Mouse (Mus musculus) R1 (cell line): ENCODE data around the gene Ccl3.

Source experiments
- DNase-seq: peaks from one replicate; pipeline ENCODE4 v3.0.0-alpha.2; 2018; ENCODE audit warnings: low read depth, low spot score

Gene Ccl3

DNA sequence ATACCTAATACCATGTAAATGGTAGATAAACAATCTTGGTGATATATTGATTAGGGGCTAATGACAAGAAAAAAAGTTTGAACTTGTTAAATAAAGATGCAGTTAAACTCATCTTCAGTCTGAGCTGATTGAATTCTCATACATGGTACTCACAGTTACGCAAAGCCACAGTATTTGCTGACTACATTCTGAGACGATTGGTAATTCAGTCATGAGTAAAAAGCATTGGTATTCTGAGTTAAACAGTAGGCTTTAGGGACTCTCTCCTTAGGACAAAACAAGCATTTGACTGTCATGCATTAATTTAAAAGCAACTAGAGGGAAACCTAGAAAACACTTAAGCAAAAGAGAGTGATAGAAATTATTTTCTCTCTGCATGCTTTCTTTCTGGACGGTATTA is 25.6 kb downstream of the Ccl3 start:
- no peak for DNase-seq

DNA sequence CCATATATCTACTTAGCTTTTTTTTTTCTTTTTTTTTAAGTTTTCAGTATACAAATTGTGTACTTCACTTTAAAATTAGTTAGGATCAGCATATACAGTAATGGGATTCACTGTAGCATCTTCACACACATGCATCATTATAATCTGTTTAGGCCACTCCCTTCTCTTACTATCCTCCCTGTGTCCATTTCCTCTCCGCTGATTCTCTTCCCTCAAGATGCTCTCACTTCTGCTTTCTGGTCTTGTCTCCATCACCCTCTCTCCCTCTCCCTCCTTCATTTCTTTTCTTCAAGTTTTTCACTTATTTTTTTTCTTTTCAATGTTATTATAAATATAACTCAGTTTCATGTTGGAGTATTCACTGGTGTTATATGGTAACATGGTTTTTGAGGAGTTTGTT is 30.1 kb downstream of the Ccl3 start:
- no peak for DNase-seq

DNA sequence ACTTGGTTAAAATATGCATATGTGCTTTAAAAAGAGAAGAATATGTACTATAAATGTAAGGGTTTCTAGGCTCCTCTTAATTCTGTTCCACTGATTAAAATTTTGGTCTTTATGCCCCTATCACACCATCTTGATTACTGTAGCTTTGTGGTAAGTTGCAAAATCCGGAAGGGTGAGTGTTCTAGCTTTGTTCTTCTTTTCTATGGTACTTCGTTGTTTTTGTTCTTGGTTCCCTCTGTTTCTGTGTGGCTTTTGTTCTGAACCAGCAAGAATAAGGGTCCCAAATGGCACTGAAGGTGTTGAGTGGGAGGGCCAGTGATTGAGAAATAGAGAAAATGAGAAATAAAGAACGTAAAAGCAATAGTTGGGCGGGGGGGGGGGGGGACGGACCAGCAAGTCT is 30.9 kb downstream of the Ccl3 start:
- DNase-seq: no peak

DNA sequence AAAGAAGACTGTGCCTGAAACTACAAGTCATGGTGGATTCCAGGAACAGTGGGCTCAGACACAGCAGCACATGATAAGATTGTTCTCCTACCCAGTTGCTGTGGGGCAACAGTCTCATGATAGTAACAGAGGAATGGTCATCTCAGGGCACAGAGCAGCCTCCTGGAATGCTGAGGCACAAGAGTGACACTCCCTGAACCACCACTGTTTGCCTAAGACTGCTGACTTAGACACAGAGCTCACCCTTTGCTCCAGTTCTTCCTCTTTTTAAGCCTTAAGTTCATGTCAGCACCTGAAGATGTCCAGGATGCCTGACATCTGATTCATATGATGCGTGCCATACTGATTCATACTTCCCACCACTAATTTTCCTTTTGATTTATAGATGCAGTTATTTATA is 32.6 kb downstream of the Ccl3 start:
- DNase-seq: no peak

DNA sequence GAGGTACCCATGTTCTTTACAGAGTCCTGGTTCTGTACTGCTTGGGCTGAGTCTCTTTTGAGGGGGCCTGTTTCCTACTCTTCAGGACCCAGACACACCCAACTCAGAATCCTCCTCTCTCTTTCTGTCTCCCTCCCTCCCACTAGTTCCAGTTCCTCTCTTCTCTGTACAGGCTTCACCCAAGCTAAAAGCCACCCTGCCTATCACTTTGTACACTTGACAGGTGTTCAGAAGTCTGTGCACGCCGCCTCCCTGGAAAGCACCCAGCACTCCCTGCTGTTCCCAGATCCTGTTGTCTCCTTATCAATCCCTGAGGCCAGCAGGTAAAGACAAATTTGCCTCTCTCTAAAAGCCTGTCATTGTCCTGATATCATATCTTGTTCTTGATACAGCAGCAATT is 38.3 kb downstream of the Ccl3 start:
- no peak for DNase-seq

DNA sequence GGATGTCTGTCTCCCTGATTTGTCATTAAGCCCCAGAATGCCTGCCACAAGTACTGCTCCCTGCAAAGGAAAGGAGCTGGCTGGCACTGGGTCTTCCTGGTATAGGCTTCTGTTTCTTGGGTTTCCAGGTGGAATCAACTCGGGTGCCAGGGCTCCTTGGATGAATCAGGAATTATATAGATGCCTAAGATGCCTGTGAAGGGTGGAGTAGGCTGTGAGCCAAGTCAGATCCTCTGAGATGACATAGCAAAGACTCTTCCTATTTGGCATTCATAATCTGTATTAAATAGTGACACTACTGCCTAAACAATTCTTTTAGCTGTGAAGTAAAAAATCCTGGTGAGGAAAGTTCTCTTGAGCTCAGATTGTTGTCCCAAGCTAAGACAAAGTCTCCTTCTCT is 42.8 kb downstream of the Ccl3 start:
- no peak for DNase-seq

DNA sequence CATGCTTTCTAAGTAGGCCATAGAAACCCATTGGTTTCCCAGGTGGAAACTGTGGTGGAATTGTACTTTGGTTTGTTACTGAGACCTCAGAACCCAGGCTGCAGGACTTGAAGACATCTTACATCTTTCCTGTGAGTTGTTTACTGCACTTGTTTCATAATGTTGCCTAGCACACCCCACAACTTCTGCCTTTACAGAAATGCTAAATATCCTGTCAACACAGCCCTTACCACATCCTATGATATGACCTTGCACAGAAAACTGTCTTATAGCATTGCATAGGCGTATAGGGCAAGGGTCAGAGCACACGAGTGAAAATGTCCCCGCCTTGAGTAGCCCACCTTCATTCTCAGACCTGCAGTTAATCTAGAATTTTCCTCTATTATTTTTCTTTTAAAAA is 43.6 kb downstream of the Ccl3 start:
- no peak for DNase-seq

DNA sequence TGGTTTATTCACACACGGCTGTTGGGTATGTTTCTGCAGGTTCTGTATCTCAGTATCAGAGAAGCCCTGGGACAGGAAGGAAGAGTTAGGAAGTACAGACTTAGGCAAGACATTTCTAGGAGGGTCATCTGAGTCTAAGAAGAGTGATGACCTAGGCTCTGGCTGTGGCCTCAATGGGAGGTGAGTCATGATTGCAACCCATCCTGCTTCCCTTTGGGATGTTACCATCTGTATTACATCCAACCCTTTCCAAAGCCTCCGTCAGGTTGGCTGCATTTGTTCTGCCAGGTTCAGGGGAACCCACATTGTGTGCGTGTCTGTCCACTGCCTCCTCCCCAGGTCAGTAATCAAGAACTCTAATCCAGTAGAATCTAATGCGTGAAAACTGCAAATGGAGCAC is 44.5 kb downstream of the Ccl3 start:
- DNase-seq: no peak

DNA sequence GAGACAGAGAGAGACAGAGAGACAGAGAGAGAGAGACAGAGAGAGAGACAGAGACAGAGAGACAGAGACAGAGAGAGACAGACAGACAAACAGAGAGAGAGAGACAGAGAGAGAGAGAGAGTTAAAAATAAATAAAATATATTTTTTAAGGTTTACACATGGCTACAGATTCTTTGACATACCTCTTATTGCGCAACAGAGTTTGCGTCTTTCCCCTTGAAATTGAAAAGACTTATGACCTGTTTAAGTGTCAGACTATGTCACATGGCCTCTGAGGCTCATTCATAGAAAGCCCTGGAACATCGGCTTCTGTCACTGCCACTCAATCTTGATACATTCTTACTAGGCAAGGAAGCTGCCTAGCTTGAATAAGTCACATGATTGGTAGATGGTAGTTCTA is 45.8 kb downstream of the Ccl3 start:
- DNase-seq: no peak

DNA sequence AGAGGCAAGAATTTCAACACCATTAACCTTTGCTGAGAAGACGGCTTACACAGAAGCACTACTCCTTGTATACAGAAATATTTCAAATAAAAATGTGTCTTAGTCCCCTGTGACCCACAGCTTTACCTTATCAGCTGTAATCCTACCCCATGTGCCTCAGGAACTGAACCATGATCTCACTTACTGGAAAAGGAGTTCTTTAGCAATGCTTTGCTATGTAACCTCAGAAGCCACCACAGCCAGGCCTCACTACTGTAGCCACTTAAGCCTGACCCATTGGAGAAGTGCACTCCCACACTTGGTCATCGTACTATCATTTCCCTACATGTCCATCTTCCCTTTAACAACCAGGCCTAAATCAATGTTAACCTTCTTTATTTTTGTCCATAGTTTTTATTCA is 48.6 kb downstream of the Ccl3 start:
- DNase-seq: no peak

DNA sequence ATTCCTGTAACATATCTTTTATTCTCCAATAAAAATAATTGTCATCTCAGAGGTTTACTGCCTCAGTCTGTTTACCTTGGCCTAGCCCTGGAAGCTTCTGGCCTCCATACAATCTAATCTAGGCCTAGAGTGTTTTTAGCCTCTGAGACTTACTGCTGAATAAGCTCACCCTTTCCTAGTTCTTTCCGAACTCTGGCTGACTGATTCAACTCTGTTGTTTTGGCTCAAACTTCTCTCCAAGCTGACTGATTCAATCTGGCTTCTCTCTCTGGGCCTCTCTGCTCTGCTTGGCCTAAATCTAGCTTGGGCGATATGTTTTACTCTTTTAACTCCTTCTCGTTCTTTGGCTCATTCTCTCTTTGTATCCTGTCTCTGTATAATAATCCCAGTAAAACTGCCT is 50.2 kb downstream of the Ccl3 start:
- no peak for DNase-seq

DNA sequence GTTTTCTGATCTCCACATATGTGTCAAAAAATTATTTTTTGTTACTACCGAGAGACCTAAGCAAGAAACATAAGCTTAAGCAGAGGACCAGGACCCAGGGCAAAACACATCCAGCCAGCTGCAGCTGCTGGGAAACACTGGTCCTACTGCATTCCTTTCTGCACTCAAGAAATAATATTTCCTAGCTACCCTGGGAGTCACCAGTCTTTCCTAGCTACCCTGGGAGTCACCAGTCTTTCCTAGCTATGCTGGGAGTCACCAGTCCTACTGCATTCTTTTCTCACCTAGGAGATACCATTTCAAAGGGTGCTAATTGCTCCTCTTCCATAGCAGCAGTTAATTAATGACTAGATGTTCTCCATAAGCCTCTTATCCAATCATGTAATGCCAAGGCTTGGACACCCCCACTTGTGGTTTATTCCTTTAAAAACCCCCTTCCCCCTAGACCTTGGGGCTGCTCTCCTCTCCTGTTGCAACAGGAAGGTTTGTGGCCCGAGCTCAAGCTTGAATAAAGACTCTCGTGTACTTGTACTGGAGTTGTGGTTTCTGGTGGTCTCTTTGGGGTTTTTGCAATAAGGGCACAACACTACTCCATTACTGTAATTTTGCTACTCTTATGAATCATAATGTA is 50.8 kb downstream of the Ccl3 start:
- DNase-seq: no peak
